Mouse (Mus musculus): Measurements from ENCODE around the gene Gm42420. TPM values are rescaled to one million over a fixed set of nuclear protein-coding genes. Genes with fewer than 3 reads are reported as not detected.

The Gm42420 gene
- total and polyA plus RNA-seq, 3 experiments, result 0.27 TPM; not detected in 2

DNA sequence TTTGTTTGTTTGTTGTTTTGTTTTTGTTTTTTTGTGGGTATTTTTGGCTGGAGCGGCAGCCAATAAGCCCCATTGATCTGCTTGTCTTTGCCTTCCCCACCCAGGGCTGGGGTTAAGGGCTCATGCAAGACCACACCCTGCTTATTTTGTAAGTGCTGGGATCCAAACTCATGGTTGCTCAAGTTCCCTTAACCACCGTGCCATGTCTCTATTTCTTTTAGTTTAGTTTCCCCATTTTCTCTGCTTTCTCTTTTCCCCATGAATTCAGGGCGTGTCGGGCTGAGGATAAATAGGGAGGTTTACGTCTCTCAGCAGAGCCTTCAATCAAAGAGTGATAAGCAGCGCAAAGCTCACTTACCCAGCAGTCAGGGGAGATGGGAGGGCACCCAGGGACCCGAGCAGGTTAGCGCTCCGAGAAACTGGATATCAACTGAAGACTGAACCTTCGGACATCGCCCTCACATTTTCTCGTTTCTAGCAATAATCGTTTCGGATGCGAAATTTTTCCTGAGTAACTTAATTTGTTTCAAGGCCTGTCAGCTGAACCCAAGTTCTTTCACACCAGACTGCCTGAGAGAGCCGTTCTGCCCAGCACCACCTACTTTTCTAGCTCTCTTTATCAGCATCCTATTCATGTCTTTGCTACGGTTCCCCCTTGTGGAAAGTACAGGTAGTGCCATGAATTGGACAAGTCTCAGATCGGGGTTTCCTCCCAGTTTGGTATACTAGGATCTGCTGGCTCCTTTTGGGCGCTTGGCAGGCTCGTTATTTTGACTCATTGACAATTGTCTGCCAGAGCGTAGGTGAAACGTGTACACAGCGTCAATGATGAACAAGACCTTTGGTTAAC is 23.2 kb upstream of the Gm42420 start:
- H3K27me3 ChIP-seq (ENCODE audit: insufficient read depth, low read length), result peaks cover 20% of the 10 kb centered on the region
- ATAC-seq (ENCODE audit: extremely low read depth, insufficient number of reproducible peaks, low FRiP score, poor library complexity, severe bottlenecking), result peak; percentile 66; the same call in 1 of the 2 replicates
- no peak for TF ChIP-seq TAL1 (conservative IDR thresholded peaks at IDR 0.05; ENCODE audit: low read depth, low read length)
- TF ChIP-seq CTCF (IDR thresholded peaks at IDR 0.05; ENCODE audit: low read depth, low read length), result peak; percentile 62

GRCm38 (mm10) chr6:39567528-39567927 is 18.0 kb upstream of the Gm42420 start:
- peak; percentile 30; the same call in 1 of the 2 replicates for TF ChIP-seq CTCF (IDR thresholded peaks at IDR 0.05; ENCODE audit: low read depth, low read length)
- no peak for TF ChIP-seq GATA2 (IDR thresholded peaks at IDR 0.05; ENCODE audit: borderline replicate concordance, low read depth, low read length)
- Histone ChIP-seq H3K4me3 (ENCODE audit: low read depth, low read length) (no peak overlapping the region), H3K4me1 (ENCODE audit: insufficient read depth, low read depth, low read length) (peaks cover 4% of the 10 kb centered on the region), H3K9me3 (replicated peaks) (no peaks in the 10 kb centered on the region), H3K27me3 (ENCODE audit: insufficient read depth, low read length) (peaks cover 36% of the 10 kb centered on the region), H3K36me3 (replicated peaks) (no peaks in the 10 kb centered on the region)
- DNase-seq (ENCODE audit: low spot score) (peak; percentile 29), ATAC-seq (ENCODE audit: extremely low read depth, insufficient number of reproducible peaks, low FRiP score, poor library complexity, severe bottlenecking) (no peak)

More for the DNA sequence above, 23.2 kb upstream of the Gm42420 start:
- Histone ChIP-seq H3K36me3 (replicated peaks) (no peaks in the 10 kb centered on the region), H3K4me1 (ENCODE audit: insufficient read depth, low read depth, low read length) (peaks cover 9% of the 10 kb centered on the region), H3K9me3 (replicated peaks) (peaks cover 2% of the 10 kb centered on the region), H3K4me3 (ENCODE audit: low read depth, low read length) (no peak overlapping the region; the same call in 1 of the 2 replicates)
- peak; percentile 40 for DNase-seq (ENCODE audit: low spot score)

GRCm38 (mm10) chr6:39570426-39570825 is 15.1 kb upstream of the Gm42420 start:
- TF ChIP-seq GATA1 (IDR thresholded peaks at IDR 0.05; ENCODE audit: borderline replicate concordance, low read length) (no peak), GATA2 (IDR thresholded peaks at IDR 0.05; ENCODE audit: borderline replicate concordance, low read depth, low read length) (no peak), CTCF (IDR thresholded peaks at IDR 0.05; ENCODE audit: low read depth, low read length) (no peak), POLR2AphosphoS5 (IDR thresholded peaks at IDR 0.05; ENCODE audit: insufficient replicate concordance, low read depth, low read length) (no peak), TAL1 (conservative IDR thresholded peaks at IDR 0.05; ENCODE audit: low read depth, low read length) (no peak)
- Histone ChIP-seq H3K36me3 (replicated peaks) (peaks cover 2% of the 10 kb centered on the region), H3K27me3 (ENCODE audit: insufficient read depth, low read length) (peaks cover 34% of the 10 kb centered on the region), H3K4me3 (ENCODE audit: low read depth, low read length) (no peak overlapping the region), H3K4me1 (ENCODE audit: insufficient read depth, low read depth, low read length) (peaks cover 22% of the 10 kb centered on the region), H3K9me3 (replicated peaks) (no peaks in the 10 kb centered on the region)
- ATAC-seq (ENCODE audit: extremely low read depth, insufficient number of reproducible peaks, low FRiP score, poor library complexity, severe bottlenecking) (no peak), DNase-seq (ENCODE audit: low spot score) (no peak)

GRCm38 (mm10) chr6:39573791-39574554 is 11.6 kb upstream of the Gm42420 start, which contains the start of gene Adck2:
Adck2 (plus strand) TSS chr6:39573873.
- Histone ChIP-seq H3K36me3 (replicated peaks) (peaks cover 27% of the 10 kb centered on the region), H3K4me3 (ENCODE audit: low read depth, low read length) (peak within 1 kb of the TSS; percentile 83), H3K9me3 (replicated peaks) (no peaks in the 10 kb centered on the region), H3K4me1 (ENCODE audit: insufficient read depth, low read depth, low read length) (peaks cover 22% of the 10 kb centered on the region), H3K27me3 (ENCODE audit: insufficient read depth, low read length) (peaks cover 15% of the 10 kb centered on the region)
- TF ChIP-seq GATA2 (IDR thresholded peaks at IDR 0.05; ENCODE audit: borderline replicate concordance, low read depth, low read length) (no peak), TAL1 (conservative IDR thresholded peaks at IDR 0.05; ENCODE audit: low read depth, low read length) (no peak), CTCF (IDR thresholded peaks at IDR 0.05; ENCODE audit: low read depth, low read length) (no peak), POLR2AphosphoS5 (IDR thresholded peaks at IDR 0.05; ENCODE audit: insufficient replicate concordance, low read depth, low read length) (no peak), GATA1 (IDR thresholded peaks at IDR 0.05; ENCODE audit: borderline replicate concordance, low read length) (no peak)
- peak; percentile 88 for DNase-seq (ENCODE audit: low spot score)
- ATAC-seq (ENCODE audit: extremely low read depth, insufficient number of reproducible peaks, low FRiP score, poor library complexity, severe bottlenecking), result peak; percentile 95

DNA sequence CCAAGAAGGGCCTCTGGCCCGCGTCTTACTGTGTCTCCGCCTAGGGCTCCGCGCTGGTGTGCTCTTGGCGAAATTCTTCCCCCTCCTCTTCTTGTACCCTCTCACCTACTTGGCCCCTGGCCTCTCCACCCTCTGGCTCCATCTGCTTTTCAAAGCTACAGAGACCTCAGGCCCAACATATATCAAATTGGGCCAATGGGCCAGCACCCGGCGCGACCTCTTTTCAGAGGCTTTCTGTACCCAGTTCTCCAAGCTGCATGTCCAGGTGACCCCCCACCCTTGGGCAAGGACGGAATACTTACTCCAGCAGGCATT is 11.0 kb upstream of the Gm42420 start:
- ATAC-seq (ENCODE audit: extremely low read depth, insufficient number of reproducible peaks, low FRiP score, poor library complexity, severe bottlenecking), result no peak
- H3K9me3 ChIP-seq (replicated peaks), result no peaks in the 10 kb centered on the region
- H3K27me3 ChIP-seq (ENCODE audit: insufficient read depth, low read length), result peaks cover 10% of the 10 kb centered on the region
- H3K4me3 ChIP-seq (ENCODE audit: low read depth, low read length), result peak overlapping the region; percentile 83
- H3K4me1 ChIP-seq (ENCODE audit: insufficient read depth, low read depth, low read length), result peaks cover 22% of the 10 kb centered on the region
- TF ChIP-seq TAL1 (conservative IDR thresholded peaks at IDR 0.05; ENCODE audit: low read depth, low read length) (no peak), GATA1 (IDR thresholded peaks at IDR 0.05; ENCODE audit: borderline replicate concordance, low read length) (no peak), GATA2 (IDR thresholded peaks at IDR 0.05; ENCODE audit: borderline replicate concordance, low read depth, low read length) (no peak), CTCF (IDR thresholded peaks at IDR 0.05; ENCODE audit: low read depth, low read length) (no peak), POLR2AphosphoS5 (IDR thresholded peaks at IDR 0.05; ENCODE audit: insufficient replicate concordance, low read depth, low read length) (no peak)
- peak; percentile 15 for DNase-seq (ENCODE audit: low spot score)
- H3K36me3 ChIP-seq (replicated peaks), result peaks cover 32% of the 10 kb centered on the region

GRCm38 (mm10) chr6:39574951-39575350 is 10.6 kb upstream of the Gm42420 start:
- H3K4me1 ChIP-seq (ENCODE audit: insufficient read depth, low read depth, low read length), result peaks cover 22% of the 10 kb centered on the region
- peaks cover 10% of the 10 kb centered on the region; the same call in 1 of the 2 replicates for H3K27me3 ChIP-seq (ENCODE audit: insufficient read depth, low read length)
- H3K36me3 ChIP-seq (replicated peaks), result peaks cover 37% of the 10 kb centered on the region
- peak overlapping the region; percentile 83; the same call in 1 of the 2 replicates for H3K4me3 ChIP-seq (ENCODE audit: low read depth, low read length)
- H3K9me3 ChIP-seq (replicated peaks), result no peaks in the 10 kb centered on the region
- ATAC-seq (ENCODE audit: extremely low read depth, insufficient number of reproducible peaks, low FRiP score, poor library complexity, severe bottlenecking) (no peak), DNase-seq (ENCODE audit: low spot score) (no peak)
- TF ChIP-seq GATA1 (IDR thresholded peaks at IDR 0.05; ENCODE audit: borderline replicate concordance, low read length) (no peak), POLR2AphosphoS5 (IDR thresholded peaks at IDR 0.05; ENCODE audit: insufficient replicate concordance, low read depth, low read length) (no peak), CTCF (IDR thresholded peaks at IDR 0.05; ENCODE audit: low read depth, low read length) (no peak), TAL1 (conservative IDR thresholded peaks at IDR 0.05; ENCODE audit: low read depth, low read length) (no peak), GATA2 (IDR thresholded peaks at IDR 0.05; ENCODE audit: borderline replicate concordance, low read depth, low read length) (no peak)
